ENCODE assay signal across 15 mouse cellular contexts in genomic region chr6:90700068-90700467, GRCm38 (mm10).
DNase-seq lines count a peak whose midpoint lies in the region; ATAC-seq and TF ChIP-seq lines count a peak whose summit lies in the region.
"Had no signal": no experiment of that assay in that cellular context is flagged by ENCODE, and none has a peak within 500 bp of the region (broad histone marks: within the 10 kb centered on the region; RNA-seq: fewer than 3 reads in every experiment).

No protein-coding gene starts in this region.

- H3K9ac ChIP-seq in embryonic facial prominence, embryonic 15.5 days: no peak overlapping the region
- H3K9ac ChIP-seq in limb, embryonic 15.5 days: no peak overlapping the region

- H3K27ac ChIP-seq in left cerebral cortex, adult 2 months: peak overlapping the region; percentile 72; the same call in 1 of the 2 replicates
- H3K27ac ChIP-seq in embryonic facial prominence, embryonic 15.5 days (replicated peaks): peak overlapping the region; percentile 18
- H3K27ac ChIP-seq in limb, embryonic 15.5 days: peak overlapping the region; percentile 75
- H3K27ac ChIP-seq: forebrain, embryonic 10.5 days; stomach, postnatal 0 days had no signal

- H3K4me3 ChIP-seq in left cerebral cortex, adult 2 months: no peak overlapping the region
- no peak overlapping the region for H3K4me3 ChIP-seq in embryonic facial prominence, embryonic 15.5 days (replicated peaks)
- no peak overlapping the region for H3K4me3 ChIP-seq in limb, embryonic 15.5 days
- H3K4me3 ChIP-seq: forebrain, embryonic 10.5 days had no signal

- TF ChIP-seq CTCF in left cerebral cortex, adult 2 months (IDR thresholded peaks at IDR 0.05): no peak

- no peak for ATAC-seq in embryonic facial prominence, embryonic 15.5 days (ENCODE audit: insufficient number of reproducible peaks, low FRiP score, low TSS enrichment, low read depth)
- ATAC-seq in limb, embryonic 15.5 days (ENCODE audit: insufficient number of reproducible peaks, low FRiP score, low TSS enrichment, low read depth): no peak
- ATAC-seq: midbrain, embryonic 16.5 days had no signal

- H3K4me2 ChIP-seq in embryonic facial prominence, embryonic 15.5 days (replicated peaks): no peak overlapping the region
- no peak overlapping the region for H3K4me2 ChIP-seq in limb, embryonic 15.5 days

- WGBS in embryonic facial prominence, embryonic 15.5 days: 71% methylated on average over 1 of the region's 1 CpGs
- WGBS in limb, embryonic 15.5 days: 50% methylated on average over 1 of the region's 1 CpGs

- intact Hi-C loops in heart, postnatal 36 days (cut with DNase I): no loop called here
- intact Hi-C loops in left cerebral cortex, adult 2 months (cut with DNase I): no loop called here

- no peaks in the 10 kb centered on the region for H3K27me3 ChIP-seq in embryonic facial prominence, embryonic 15.5 days
- no peaks in the 10 kb centered on the region for H3K27me3 ChIP-seq in limb, embryonic 15.5 days

- DNase-seq in heart, adult 11 months: peak; percentile 95
- DNase-seq in heart, postnatal 36 days: no peak
- no peak for DNase-seq in left cerebral cortex, adult 2 months (ENCODE audit: extremely low spot score in 1 of 2, low spot score in 2 of 2)
- DNase-seq in left cerebral cortex, adult 18-20 months (ENCODE audit: low spot score in 2 of 2): no peak
- DNase-seq in cerebellum, adult 9-11 months: no peak
- no peak for DNase-seq in adipocyte (ENCODE audit: low spot score)
- DNase-seq: adrenal gland, postnatal 10 days; kidney, adult 2 months; left cerebral cortex, postnatal 4 days; lung, postnatal 4 days had no signal

- H3K9me3 ChIP-seq in embryonic facial prominence, embryonic 15.5 days (replicated peaks): no peaks in the 10 kb centered on the region
- no peaks in the 10 kb centered on the region for H3K9me3 ChIP-seq in limb, embryonic 15.5 days
- H3K9me3 ChIP-seq: forebrain, embryonic 10.5 days had no signal

- H3K4me1 ChIP-seq in embryonic facial prominence, embryonic 15.5 days: peaks cover 77% of the 10 kb centered on the region
- peaks cover 69% of the 10 kb centered on the region for H3K4me1 ChIP-seq in limb, embryonic 15.5 days

- H3K36me3 ChIP-seq in embryonic facial prominence, embryonic 15.5 days: no peaks in the 10 kb centered on the region
- no peaks in the 10 kb centered on the region for H3K36me3 ChIP-seq in limb, embryonic 15.5 days

Comparison
In these comparisons a context has a peak if more than half of its experiments do, and no peak if none do; other contexts are left out.
1. H3K27ac ChIP-seq: peak in every context shown above with its lines; median percentile 75 in limb, embryonic 15.5 days; 72 in left cerebral cortex, adult 2 months; 18 in embryonic facial prominence, embryonic 15.5 days.